Mouse (Mus musculus) testis, postnatal 14 days (tissue): ENCODE measurements around the gene Stum.

ENCODE experiments used
- DNase-seq: peaks from one replicate; pipeline ENCODE4 v3.0.0; 2021; ENCODE audit warnings: low spot score

The Stum gene

GRCm38 (mm10) chr1:180428871-180429270, 54.4 kb downstream of the Stum start:
- no peak for DNase-seq

DNA sequence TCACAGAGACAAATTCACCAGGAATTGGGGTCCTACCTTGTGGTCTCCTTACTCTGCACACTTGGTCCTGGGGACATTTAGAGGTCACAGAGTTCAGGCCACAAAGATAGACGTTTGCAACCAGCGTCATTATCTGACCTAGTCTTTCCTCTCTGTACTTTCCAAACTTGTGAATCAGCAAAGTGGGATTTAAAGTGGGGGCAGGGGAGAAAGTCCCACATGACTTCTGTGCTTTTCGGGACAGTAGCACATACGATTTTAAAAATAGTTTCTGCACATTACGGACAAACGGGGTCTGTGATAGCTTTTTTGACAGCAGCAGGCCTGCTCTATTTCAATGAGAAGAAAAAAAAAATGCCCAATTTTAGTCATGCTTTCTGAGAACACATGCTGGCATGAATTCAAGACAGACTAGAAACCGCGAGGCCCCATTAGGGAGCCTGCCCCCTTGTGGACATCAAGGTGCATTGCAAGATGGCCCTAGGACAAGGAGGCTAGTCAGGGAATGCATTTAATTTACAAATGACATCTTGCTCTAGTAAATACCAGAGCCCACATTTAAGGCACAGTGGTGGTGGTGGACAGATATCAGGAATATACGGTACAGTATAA, 55.1 kb downstream of the Stum start:
- DNase-seq: no peak

GRCm38 (mm10) chr1:180427685-180428084, 55.6 kb downstream of the Stum start:
- no peak for DNase-seq

DNA sequence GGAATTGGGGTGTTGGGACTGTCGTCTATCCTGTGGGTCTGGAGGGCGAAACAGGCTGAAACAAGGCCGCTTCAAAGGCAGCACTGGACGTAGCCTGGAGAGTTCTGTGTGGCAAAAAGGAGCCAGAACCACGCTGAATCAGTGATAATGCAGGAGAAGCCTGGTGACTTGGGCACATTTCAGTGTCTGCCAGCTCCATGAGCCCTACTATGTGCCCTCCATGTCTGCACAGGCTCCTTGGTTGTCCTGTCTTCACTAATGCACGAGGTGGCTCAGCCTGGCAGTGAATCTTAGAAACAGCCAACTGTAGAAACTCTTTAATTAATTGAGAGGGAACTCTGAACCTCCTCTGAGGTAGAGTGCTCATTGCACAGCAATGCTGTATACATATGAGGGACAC, 56.9 kb downstream of the Stum start:
- no peak for DNase-seq

GRCm38 (mm10) chr1:180423931-180424330, 59.4 kb downstream of the Stum start:
- no peak for DNase-seq

GRCm38 (mm10) chr1:180423008-180423639, 60.2 kb downstream of the Stum start:
- no peak for DNase-seq

DNA sequence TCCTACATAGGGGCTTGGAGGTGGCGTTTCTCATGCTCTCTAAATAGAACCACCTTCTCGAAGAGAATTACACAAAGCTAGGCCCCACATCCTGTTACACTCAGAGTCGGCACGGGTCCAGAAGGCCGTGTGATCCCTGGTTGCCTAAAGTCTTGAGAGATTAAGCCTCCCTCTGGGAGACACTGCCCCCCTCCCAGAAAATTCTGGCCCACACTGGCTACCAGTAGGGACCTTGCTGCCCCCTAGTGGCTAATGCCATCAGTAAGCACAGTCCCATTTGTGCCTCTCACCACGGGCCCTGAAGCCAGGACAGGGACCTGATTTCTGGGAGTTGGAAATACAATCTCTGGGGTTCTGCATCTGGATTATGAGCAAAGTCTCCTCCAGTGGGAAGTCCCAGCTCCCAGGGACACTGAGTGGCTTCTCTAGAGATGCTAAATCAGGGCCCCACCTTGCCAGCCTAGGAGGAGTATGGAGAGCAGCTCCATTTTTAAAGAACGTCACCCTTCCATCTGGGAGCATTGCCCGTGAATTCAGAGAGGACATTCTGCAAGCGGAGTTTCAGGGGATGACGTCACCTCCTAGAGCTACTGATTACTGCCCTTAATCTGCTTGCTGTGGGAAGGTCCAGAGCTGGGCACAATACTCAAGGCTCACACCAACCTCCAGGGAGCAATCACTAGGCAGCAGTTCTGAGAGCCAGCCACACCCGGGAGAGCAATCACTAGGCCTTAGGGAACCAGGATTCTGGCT, 61.1 kb downstream of the Stum start:
- peak; percentile 67 for DNase-seq

DNA sequence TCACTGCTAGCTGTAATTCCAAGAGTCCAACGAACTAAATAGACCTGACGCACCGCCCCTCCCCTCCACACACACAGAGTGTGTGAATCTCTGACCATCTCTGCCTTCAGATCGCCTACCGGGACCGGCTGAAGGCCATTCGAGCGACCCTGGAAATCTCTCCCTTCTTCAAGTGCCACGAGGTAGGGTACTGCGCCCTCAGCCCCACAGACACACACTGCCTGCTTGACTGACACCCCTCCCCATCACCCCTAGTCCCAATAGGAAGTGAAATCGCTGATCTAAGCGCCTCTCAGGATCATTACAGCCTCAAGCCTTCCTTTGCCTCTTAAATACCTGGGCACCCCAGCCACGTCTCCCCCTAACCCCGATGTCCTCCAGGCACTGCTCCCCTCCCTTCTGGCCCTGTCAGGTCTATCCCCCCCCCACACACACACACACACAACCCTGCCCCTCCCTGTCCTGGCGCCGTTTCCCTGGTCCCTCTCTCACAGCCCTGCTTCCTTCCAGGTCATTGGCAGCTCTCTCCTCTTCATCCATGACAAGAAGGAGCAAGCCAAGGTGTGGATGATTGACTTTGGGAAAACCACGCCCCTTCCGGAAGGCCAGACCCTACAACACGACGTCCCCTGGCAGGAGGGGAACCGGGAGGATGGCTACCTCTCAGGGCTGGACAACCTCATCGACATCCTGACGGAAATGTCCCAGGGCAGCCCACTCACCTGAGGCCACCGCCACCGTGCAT, 62.0 kb downstream of the Stum start:
- no peak for DNase-seq

GRCm38 (mm10) chr1:180420496-180421164, 62.7 kb downstream of the Stum start:
- no peak for DNase-seq

GRCm38 (mm10) chr1:180419059-180419458, 64.2 kb downstream of the Stum start:
- DNase-seq: no peak

- no peak for DNase-seq
Observed at GRCm38 (mm10) chr1:180417118-180417517, 66.2 kb downstream of the Stum start.

- DNase-seq: no peak
Observed at GRCm38 (mm10) chr1:180415836-180416235, 67.5 kb downstream of the Stum start.

DNA sequence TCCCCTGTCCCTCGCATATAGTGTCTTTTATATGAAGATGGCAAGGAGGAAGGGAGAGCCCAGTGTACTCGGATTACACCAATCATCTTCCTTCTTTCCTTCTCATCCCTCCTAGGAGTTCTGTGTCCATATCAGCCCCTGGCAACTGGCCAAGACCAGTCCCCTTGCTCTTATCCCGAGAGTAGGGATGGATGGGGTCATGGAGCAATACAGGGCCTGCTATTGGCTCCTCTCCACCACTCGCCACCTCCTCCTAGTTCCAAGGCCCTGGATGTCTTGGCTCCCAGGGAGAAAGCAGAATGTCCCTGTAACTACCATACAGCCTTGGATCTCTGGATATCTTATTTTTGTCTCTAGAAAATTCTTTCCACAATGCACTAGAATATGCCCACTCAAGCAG, 68.2 kb downstream of the Stum start:
- no peak for DNase-seq

DNA sequence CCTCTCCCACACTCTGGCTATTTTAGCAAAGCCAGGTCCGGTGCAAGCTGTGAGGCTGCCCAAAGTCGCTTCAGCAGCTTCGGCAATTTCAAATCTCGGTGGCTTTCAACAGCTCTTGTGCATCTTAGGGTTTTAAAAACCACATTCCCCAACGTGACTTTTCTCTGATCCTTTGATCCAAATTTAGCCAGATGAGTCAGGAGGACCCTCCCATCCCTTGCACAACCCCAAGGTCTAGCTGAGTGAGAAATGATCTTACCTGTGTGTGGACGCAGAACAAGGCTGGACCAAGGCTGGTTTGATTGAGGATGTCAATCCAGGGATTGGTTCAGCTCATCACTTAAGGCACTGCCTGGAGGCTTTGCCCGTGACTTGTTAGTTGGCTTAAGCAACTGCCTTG, 73.0 kb downstream of the Stum start:
- DNase-seq: no peak

- DNase-seq: no peak
Observed at GRCm38 (mm10) chr1:180409771-180410170, 73.5 kb downstream of the Stum start.

GRCm38 (mm10) chr1:180408832-180409231, 74.5 kb downstream of the Stum start:
- DNase-seq: no peak

- no peak for DNase-seq
Observed at GRCm38 (mm10) chr1:180407727-180408719, 75.3 kb downstream of the Stum start.

- DNase-seq: peak; percentile 51
Observed at GRCm38 (mm10) chr1:180407171-180407671, 76.1 kb downstream of the Stum start.

- DNase-seq: no peak
Observed at GRCm38 (mm10) chr1:180406336-180407035, 76.8 kb downstream of the Stum start.
